Mouse (Mus musculus): Measurements from ENCODE around the gene Nefh. TPM values are rescaled to one million over a fixed set of nuclear protein-coding genes. Genes with fewer than 3 reads are reported as not detected.

The Nefh gene
- polyA plus RNA-seq (2014; fragmentation: Nextera tagmentation; extraction: Ambion mirVana), result 17.5 and 19.2 TPM in 2 replicates

DNA sequence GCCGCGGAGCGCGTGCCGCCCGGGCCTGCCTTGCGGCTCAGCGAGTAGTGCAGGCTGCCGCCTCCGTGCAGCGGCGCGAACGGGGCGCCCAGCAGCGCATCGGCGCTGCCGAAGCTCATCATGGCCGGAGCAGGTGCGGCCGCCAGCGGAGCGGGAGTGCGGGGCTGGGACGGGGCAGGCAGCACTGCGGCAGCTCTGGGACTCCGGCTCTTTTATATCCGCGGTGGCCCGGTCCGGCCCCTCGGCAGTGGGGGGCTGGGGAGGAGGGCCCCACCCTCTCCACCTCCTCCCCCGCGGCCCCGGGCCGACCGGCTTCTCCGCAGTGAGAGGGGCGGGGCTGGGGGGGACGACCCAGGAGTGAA is at the start of gene Nefh:
TSS of gene Nefh (minus strand) at position 252 of the 362 bp plus-strand sequence.
- H3K9me3 ChIP-seq (ENCODE audit: control insufficient read depth, low read length), result no peaks in the 10 kb centered on the region
- WGBS, result 1% methylated on average over 30 of the region's 41 CpGs
- H3K36me3 ChIP-seq (ENCODE audit: control insufficient read depth, insufficient read depth, low read length), result 0 out of 2 replicates have a peak, but pooled peaks cover 3% of the 10 kb centered on the region
- peak within 1 kb of the TSS; percentile 70 for H3K4me3 ChIP-seq (ENCODE audit: low read depth, low read length)
- peak within 1 kb of the TSS; percentile 85 for H3K9ac ChIP-seq (replicated peaks; ENCODE audit: low read depth, low read length)
- peaks cover 62% of the 10 kb centered on the region for H3K27me3 ChIP-seq (ENCODE audit: control insufficient read depth, insufficient read depth, low read length)
- peak within 1 kb of the TSS; percentile 70 for H3K4me2 ChIP-seq (ENCODE audit: low read depth, low read length)
- peak; percentile 34 for ATAC-seq (ENCODE audit: low read depth)
- H3K4me1 ChIP-seq (ENCODE audit: control insufficient read depth, insufficient read depth, low read length), result peaks cover 8% of the 10 kb centered on the region
- peak within 1 kb of the TSS; percentile 90 for H3K27ac ChIP-seq (ENCODE audit: low read depth, low read length)

DNA sequence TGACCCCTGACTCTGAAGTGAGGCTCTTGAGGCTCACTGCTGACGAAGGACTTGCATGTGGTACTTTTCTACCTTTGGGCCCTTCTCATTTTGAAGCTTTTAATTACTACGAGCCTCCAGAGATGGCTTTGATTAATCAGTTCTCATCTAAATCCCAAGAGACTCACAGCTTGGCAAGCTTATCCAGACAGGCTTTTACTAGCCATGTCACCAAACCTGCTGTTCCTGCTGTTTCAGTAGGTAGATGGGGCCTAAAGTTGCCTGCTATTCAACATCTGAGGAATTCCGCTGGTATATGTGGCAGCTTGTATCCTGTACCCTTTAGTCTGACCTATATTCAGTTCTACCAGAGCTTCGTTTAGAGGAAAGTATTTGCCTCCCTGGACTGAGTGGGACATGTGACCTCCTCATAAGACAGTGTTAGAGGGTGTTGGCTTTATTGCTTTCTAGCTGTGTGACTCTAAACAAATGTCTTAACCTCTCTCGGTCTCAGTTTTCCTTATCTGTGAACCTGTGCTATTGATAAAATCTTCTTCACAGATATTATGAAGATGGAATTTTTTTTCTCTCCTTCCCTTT is 48.8 kb upstream of the Nefh start:
- no peak overlapping the region for H3K4me3 ChIP-seq (ENCODE audit: low read depth, low read length)
- H3K36me3 ChIP-seq (ENCODE audit: control insufficient read depth, insufficient read depth, low read length), result 0 out of 2 replicates have a peak, but pooled peaks cover 2% of the 10 kb centered on the region
- no peaks in the 10 kb centered on the region for H3K9me3 ChIP-seq (ENCODE audit: control insufficient read depth, low read length)
- H3K27me3 ChIP-seq (ENCODE audit: control insufficient read depth, insufficient read depth, low read length), result no peaks in the 10 kb centered on the region
- no peaks in the 10 kb centered on the region for H3K4me1 ChIP-seq (ENCODE audit: control insufficient read depth, insufficient read depth, low read length)
- 83% methylated on average over 5 of the region's 5 CpGs for WGBS
- H3K27ac ChIP-seq (ENCODE audit: low read depth, low read length), result no peak overlapping the region
- no peak overlapping the region for H3K9ac ChIP-seq (replicated peaks; ENCODE audit: low read depth, low read length)
- ATAC-seq (ENCODE audit: low read depth), result no peak
- H3K4me2 ChIP-seq (ENCODE audit: low read depth, low read length), result no peak overlapping the region

DNA sequence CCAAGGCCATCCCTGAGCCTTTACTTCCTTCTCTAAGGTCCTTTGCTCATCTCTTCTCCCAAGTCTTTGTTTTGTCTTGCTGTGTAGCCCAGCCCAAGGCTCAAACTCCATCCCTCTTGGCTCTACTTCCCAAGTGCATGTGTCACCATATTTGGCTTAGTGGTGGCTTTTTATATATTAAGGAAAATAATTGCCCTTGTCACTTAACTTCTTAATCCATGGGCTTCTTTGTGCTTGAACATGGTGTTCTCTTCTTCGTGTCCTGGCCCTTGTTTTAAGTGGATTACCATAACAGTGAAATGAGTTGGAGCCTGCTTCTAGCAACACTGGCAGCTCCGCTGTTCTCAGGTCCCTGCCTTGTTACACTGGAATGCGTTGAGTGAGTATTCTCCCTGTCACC is 47.8 kb upstream of the Nefh start:
- no peaks in the 10 kb centered on the region for H3K4me1 ChIP-seq (ENCODE audit: control insufficient read depth, insufficient read depth, low read length)
- no peaks in the 10 kb centered on the region for H3K9me3 ChIP-seq (ENCODE audit: control insufficient read depth, low read length)
- no peaks in the 10 kb centered on the region for H3K27me3 ChIP-seq (ENCODE audit: control insufficient read depth, insufficient read depth, low read length)
- WGBS, result 97% methylated on average over 3 of the region's 3 CpGs
- no peak overlapping the region for H3K9ac ChIP-seq (replicated peaks; ENCODE audit: low read depth, low read length)
- no peak overlapping the region for H3K4me3 ChIP-seq (ENCODE audit: low read depth, low read length)
- peaks cover 2% of the 10 kb centered on the region; the same call in 1 of the 2 replicates for H3K36me3 ChIP-seq (ENCODE audit: control insufficient read depth, insufficient read depth, low read length)
- H3K4me2 ChIP-seq (ENCODE audit: low read depth, low read length), result no peak overlapping the region
- ATAC-seq (ENCODE audit: low read depth), result no peak
- H3K27ac ChIP-seq (ENCODE audit: low read depth, low read length), result no peak overlapping the region

- Histone ChIP-seq H3K4me1 (ENCODE audit: control insufficient read depth, insufficient read depth, low read length) (peaks cover 6% of the 10 kb centered on the region), H3K4me3 (ENCODE audit: low read depth, low read length) (no peak overlapping the region), H3K36me3 (ENCODE audit: control insufficient read depth, insufficient read depth, low read length) (peaks cover 2% of the 10 kb centered on the region; the same call in 1 of the 2 replicates), H3K27ac (ENCODE audit: low read depth, low read length) (no peak overlapping the region), H3K9me3 (ENCODE audit: control insufficient read depth, low read length) (no peaks in the 10 kb centered on the region), H3K4me2 (ENCODE audit: low read depth, low read length) (no peak overlapping the region), H3K9ac (replicated peaks; ENCODE audit: low read depth, low read length) (no peak overlapping the region), H3K27me3 (ENCODE audit: control insufficient read depth, insufficient read depth, low read length) (no peaks in the 10 kb centered on the region)
- ATAC-seq (ENCODE audit: low read depth), result no peak
- 87% methylated on average over 2 of the region's 2 CpGs for WGBS
Observed at GRCm38 (mm10) chr11:4992471-4992870, 44.6 kb upstream of the Nefh start.

DNA sequence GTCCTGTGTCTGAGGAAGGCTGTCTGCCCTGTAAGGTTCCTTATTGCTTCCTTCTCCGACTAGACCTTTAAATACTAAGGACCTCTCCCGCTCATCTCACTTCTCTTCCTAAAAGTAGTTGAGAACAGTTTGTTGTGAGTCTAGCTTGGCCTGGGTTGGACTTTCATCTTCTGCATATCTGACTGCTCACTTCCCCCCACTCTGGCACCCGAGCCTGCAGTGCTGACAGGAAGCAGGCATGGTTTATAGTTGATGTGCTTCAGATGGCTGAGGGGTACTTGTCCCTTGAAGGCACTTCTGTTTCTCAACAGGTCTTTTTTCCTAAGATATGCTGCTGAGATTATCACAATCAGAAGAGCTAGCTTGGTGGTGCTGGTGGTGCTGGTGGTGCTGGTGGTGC is 41.3 kb upstream of the Nefh start:
- WGBS, result 86% methylated on average over 3 of the region's 3 CpGs
- no peaks in the 10 kb centered on the region; the same call in 1 of the 2 replicates for H3K36me3 ChIP-seq (ENCODE audit: control insufficient read depth, insufficient read depth, low read length)
- no peak for ATAC-seq (ENCODE audit: low read depth)
- no peak overlapping the region for H3K9ac ChIP-seq (replicated peaks; ENCODE audit: low read depth, low read length)
- H3K27me3 ChIP-seq (ENCODE audit: control insufficient read depth, insufficient read depth, low read length), result no peaks in the 10 kb centered on the region
- H3K4me3 ChIP-seq (ENCODE audit: low read depth, low read length), result no peak overlapping the region
- no peak overlapping the region for H3K4me2 ChIP-seq (ENCODE audit: low read depth, low read length)
- H3K9me3 ChIP-seq (ENCODE audit: control insufficient read depth, low read length), result no peaks in the 10 kb centered on the region
- H3K27ac ChIP-seq (ENCODE audit: low read depth, low read length), result no peak overlapping the region
- peaks cover 9% of the 10 kb centered on the region for H3K4me1 ChIP-seq (ENCODE audit: control insufficient read depth, insufficient read depth, low read length)

GRCm38 (mm10) chr11:4987487-4987852 is 39.6 kb upstream of the Nefh start:
- WGBS, result 57% methylated on average over 11 of the region's 11 CpGs
- H3K27me3 ChIP-seq (ENCODE audit: control insufficient read depth, insufficient read depth, low read length), result no peaks in the 10 kb centered on the region
- ATAC-seq (ENCODE audit: low read depth), result no peak
- H3K4me2 ChIP-seq (ENCODE audit: low read depth, low read length), result peak overlapping the region; percentile 96
- H3K9ac ChIP-seq (replicated peaks; ENCODE audit: low read depth, low read length), result peak overlapping the region; percentile 74
- H3K36me3 ChIP-seq (ENCODE audit: control insufficient read depth, insufficient read depth, low read length), result no peaks in the 10 kb centered on the region; the same call in 1 of the 2 replicates
- no peaks in the 10 kb centered on the region for H3K9me3 ChIP-seq (ENCODE audit: control insufficient read depth, low read length)
- peak overlapping the region; percentile 64 for H3K4me3 ChIP-seq (ENCODE audit: low read depth, low read length)
- no peak overlapping the region for H3K27ac ChIP-seq (ENCODE audit: low read depth, low read length)
- peaks cover 9% of the 10 kb centered on the region for H3K4me1 ChIP-seq (ENCODE audit: control insufficient read depth, insufficient read depth, low read length)

DNA sequence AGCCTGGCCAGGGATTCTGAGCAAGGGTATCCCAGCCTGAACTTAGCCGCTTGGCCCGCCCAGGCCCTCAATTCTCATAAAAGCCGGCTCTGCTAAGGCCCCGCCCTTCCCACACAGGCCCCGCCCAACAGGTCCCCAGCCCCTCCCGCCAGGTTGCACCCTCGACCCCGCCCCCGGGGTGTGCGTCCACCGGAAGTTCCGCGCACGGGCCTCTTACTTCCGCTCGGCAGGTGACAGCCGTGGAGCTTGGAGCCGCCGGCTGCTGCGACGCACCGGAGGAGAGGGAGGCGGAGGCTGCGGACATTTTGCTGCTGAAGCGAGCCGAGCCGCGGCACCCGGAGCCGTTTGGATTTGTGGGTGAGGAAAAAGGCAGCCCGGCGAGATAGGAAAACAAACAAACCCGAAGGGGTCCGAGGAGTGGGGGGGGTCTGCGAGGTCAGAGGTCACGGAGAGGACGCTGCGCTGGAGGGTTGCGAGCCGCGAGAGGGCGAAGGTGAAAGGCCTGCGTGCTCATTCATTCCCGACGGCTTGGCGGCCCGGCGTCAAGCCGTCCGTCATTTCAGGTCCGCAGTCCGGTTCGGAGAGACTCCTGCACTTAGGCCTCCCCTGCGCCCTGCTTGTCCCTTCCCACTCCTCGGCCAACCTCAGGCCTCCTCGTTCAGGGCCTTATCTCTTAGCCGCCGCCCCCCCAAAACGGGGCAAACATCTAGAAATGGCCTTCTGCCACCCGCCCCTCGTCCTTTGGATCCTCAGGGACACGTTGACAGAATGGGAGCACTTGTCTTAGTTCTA is 39.0 kb upstream of the Nefh start, which contains the start of gene Ap1b1:
TSS of gene Ap1b1 (plus strand) at position 130 of the 792 bp plus-strand sequence.
- peak within 1 kb of the TSS; percentile 74 for H3K9ac ChIP-seq (replicated peaks; ENCODE audit: low read depth, low read length)
- no peaks in the 10 kb centered on the region; the same call in 1 of the 2 replicates for H3K36me3 ChIP-seq (ENCODE audit: control insufficient read depth, insufficient read depth, low read length)
- WGBS, result under 1% methylated on average over 62 of the region's 62 CpGs
- peak; percentile 93 for ATAC-seq (ENCODE audit: low read depth)
- peak within 1 kb of the TSS; percentile 64 for H3K4me3 ChIP-seq (ENCODE audit: low read depth, low read length)
- no peaks in the 10 kb centered on the region for H3K27me3 ChIP-seq (ENCODE audit: control insufficient read depth, insufficient read depth, low read length)
- peak within 1 kb of the TSS; percentile 96 for H3K4me2 ChIP-seq (ENCODE audit: low read depth, low read length)
- no peaks in the 10 kb centered on the region for H3K9me3 ChIP-seq (ENCODE audit: control insufficient read depth, low read length)
- no peak within 1 kb of the TSS for H3K27ac ChIP-seq (ENCODE audit: low read depth, low read length)
- peaks cover 9% of the 10 kb centered on the region for H3K4me1 ChIP-seq (ENCODE audit: control insufficient read depth, insufficient read depth, low read length)

- no peak overlapping the region for H3K9ac ChIP-seq (replicated peaks; ENCODE audit: low read depth, low read length)
- no peak overlapping the region for H3K27ac ChIP-seq (ENCODE audit: low read depth, low read length)
- H3K4me3 ChIP-seq (ENCODE audit: low read depth, low read length), result no peak overlapping the region
- H3K4me1 ChIP-seq (ENCODE audit: control insufficient read depth, insufficient read depth, low read length), result peaks cover 9% of the 10 kb centered on the region
- no peaks in the 10 kb centered on the region for H3K9me3 ChIP-seq (ENCODE audit: control insufficient read depth, low read length)
- H3K27me3 ChIP-seq (ENCODE audit: control insufficient read depth, insufficient read depth, low read length), result no peaks in the 10 kb centered on the region
- no peak for ATAC-seq (ENCODE audit: low read depth)
- H3K36me3 ChIP-seq (ENCODE audit: control insufficient read depth, insufficient read depth, low read length), result no peaks in the 10 kb centered on the region
- WGBS, result 86% methylated on average over 3 of the region's 3 CpGs
- no peak overlapping the region for H3K4me2 ChIP-seq (ENCODE audit: low read depth, low read length)
Observed at GRCm38 (mm10) chr11:4984799-4985198, 36.9 kb upstream of the Nefh start.

DNA sequence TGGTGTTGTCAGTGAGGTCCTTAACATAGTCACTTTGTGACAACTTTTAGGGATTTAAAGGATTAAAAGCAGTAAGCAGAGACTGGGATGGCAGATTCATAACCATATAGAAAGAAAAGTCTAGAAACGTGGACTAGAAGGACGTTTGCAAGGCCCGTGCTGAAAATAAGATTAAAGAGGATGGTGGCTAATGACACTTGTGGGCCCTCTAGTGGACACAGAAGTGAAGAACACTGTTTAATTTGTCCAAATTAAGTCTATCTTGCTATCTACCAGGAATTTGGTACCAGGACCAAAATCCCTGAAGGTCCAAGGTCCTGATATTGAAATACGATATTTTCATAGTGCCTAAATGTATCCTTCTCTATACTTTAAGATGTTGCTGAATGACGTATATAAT is 36.4 kb upstream of the Nefh start:
- Histone ChIP-seq H3K4me2 (ENCODE audit: low read depth, low read length) (no peak overlapping the region; the same call in 1 of the 2 replicates), H3K36me3 (ENCODE audit: control insufficient read depth, insufficient read depth, low read length) (no peaks in the 10 kb centered on the region), H3K27ac (ENCODE audit: low read depth, low read length) (no peak overlapping the region), H3K4me3 (ENCODE audit: low read depth, low read length) (no peak overlapping the region), H3K27me3 (ENCODE audit: control insufficient read depth, insufficient read depth, low read length) (no peaks in the 10 kb centered on the region), H3K4me1 (ENCODE audit: control insufficient read depth, insufficient read depth, low read length) (peaks cover 9% of the 10 kb centered on the region), H3K9me3 (ENCODE audit: control insufficient read depth, low read length) (no peaks in the 10 kb centered on the region), H3K9ac (replicated peaks; ENCODE audit: low read depth, low read length) (no peak overlapping the region)
- no peak for ATAC-seq (ENCODE audit: low read depth)
- 3% methylated on average over 5 of the region's 5 CpGs for WGBS
